Mouse (Mus musculus) c-Kit-negative CD71-positive TER-119-positive erythroid progenitor cells, embryonic 14.5 days (primary cell): Measurements from ENCODE around the gene Selenoo.

Experiments used
- DNase-seq: peaks from one replicate; pipeline ENCODE4 v3.0.0-alpha.2; 2013; ENCODE audit warnings: low read depth, low spot score

Gene Selenoo

GRCm38 (mm10) chr15:89075478-89076147 lies 13.3 kb upstream of the Selenoo start:
- peak; percentile 64 for DNase-seq

- no peak for DNase-seq
These were observed 12.6 kb upstream of the Selenoo start for GRCm38 (mm10) chr15:89076156-89076731.

DNA sequence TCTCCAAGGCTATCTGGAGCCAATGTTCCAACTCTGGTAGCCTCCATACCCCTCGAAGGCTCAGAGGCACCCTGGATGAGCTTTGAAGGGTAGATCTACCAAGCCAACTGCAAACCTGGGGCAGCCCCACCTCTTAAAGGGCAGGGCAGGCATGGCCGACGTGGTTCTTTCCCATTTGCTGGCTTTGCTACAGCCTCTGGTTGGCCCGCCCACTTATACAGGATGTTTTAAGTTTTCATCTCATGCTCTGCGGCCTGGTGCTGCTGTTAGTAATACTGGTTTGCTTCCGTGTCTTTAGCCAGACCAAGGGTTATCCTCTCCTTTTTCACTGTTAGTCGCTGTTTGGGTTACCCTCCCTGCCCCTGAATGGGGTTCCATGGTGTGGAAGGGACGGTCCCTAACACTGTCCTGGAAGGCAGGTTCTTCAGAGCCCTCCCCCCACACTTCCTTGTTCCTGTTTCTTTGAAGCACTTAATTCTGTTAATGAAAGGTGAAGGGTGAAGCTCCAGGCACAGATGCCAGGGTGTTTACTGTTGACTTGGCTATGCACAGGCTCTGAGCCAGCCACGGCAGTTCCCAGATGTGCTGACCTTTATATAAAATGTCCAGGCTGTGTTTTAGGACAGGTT lies 10.6 kb upstream of the Selenoo start:
- no peak for DNase-seq

- DNase-seq = no peak
These were observed 5.0 kb upstream of the Selenoo start for GRCm38 (mm10) chr15:89083906-89084305.

DNA sequence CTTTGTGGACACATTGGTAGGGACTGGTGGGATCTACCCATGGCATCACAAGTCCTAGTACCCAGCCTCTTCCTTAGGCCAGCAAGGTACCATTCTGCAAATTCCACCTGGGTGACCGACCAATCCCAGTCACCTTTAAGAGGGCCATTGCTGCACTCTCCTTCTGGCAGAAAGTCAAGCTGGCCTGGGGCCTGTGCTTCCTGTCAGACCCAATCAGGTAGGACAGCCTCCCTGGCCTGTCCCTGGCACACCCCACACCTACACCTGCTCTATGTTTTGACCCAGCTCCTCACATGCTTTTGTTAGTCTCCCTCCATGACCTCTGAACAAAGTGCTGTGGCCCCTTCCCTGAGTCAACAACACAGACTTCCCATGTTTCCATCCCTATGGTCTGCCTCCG lies 4.1 kb upstream of the Selenoo start:
- DNase-seq = no peak

DNA sequence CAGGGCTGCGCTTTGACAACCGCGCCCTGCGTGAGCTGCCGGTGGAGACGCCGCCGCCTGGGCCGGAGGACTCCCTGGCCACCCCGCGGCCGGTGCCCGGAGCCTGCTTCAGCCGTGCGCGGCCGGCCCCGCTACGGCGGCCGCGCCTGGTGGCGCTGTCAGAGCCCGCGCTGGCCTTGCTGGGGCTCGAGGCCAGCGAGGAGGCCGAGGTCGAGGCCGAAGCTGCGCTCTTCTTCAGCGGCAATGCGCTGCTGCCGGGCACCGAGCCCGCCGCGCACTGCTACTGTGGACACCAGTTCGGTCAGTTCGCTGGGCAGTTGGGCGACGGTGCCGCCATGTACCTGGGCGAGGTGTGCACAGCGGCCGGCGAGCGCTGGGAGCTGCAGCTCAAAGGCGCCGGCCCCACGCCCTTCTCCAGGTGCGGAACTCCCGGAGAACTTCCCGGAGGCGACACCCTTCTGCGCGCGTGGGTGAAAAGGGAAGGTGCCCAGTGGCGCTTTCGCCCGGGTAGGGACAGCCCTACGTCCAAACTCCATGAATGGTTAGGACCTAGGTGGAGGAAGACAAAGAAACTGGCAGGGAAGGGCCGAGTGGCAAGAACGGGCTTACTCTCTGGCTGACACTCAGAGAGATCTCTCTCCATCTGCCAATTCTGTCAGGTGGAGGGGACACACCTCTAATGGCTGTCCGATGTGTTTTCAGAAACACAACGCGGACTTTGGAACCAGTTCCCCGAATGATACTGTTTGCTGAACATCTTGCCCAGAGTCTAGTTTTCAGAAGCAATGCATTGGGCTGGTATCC lies 566 bp downstream of the Selenoo start:
- no peak for DNase-seq

GRCm38 (mm10) chr15:89090662-89091061 lies 1.8 kb downstream of the Selenoo start:
- no peak for DNase-seq

GRCm38 (mm10) chr15:89092181-89092580 lies 3.3 kb downstream of the Selenoo start:
- DNase-seq = no peak

- DNase-seq = no peak
These were observed 8.6 kb downstream of the Selenoo start for GRCm38 (mm10) chr15:89097450-89097849.

DNA sequence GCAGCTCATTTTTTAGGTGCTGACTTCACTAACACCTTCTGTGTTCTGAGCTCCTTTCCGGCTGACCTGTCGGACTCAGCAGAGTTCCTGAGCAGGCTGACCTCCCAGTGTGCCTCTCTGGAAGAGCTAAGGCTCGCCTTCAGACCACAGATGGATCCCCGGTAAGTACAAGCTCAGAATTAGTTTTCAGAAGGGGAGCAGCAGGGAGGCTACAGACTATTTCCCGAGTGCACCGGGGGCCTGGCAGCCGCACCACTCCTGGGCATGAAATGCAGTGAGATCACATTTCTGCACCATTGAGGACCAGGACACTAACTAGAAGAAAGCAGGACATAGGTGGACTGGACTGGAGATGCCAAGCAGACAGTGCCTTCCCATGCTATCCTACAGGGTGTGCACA lies 9.7 kb downstream of the Selenoo start:
- no peak for DNase-seq

DNA sequence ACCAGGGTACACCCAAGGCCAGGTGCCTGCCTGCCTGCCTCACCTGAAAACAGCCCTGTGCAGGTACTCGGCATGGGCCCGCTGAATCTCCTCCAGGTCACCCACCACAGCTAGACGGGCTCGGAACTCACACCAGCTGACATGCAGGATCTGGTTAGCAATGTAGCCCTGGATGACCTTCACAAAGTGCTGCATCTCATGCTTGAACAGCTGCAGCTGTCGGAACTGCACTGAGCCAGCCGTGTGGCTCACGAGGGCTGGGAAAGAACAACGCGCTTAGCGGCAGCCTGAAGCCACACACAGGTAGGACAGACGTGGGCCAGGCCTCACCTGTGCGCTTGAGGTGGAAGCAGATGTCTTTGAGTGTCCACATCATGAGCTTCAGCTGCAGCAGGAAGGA lies 11.9 kb downstream of the Selenoo start:
- DNase-seq = no peak

DNA sequence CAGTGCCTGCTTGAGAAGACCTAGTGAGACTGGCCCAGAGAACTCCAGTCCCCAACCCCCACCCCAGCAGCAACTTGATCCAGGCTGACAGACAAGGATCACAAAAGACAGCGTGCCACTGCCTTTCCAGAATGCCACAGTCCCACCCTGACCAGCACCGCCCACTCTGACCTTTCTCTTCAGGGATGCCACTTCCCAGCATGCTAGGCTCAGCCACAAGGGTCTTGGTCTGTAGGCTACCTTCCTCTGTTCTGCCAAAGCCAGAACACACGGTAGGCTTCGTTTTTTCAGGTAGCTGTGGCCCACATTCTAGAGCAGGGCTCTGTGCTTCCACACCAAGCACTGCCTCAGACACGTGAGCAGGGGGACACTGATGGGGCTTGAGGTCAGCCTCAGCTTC lies 13.8 kb downstream of the Selenoo start:
- no peak for DNase-seq

- no peak for DNase-seq
These were observed 15.0 kb downstream of the Selenoo start for GRCm38 (mm10) chr15:89103921-89104320.

DNA sequence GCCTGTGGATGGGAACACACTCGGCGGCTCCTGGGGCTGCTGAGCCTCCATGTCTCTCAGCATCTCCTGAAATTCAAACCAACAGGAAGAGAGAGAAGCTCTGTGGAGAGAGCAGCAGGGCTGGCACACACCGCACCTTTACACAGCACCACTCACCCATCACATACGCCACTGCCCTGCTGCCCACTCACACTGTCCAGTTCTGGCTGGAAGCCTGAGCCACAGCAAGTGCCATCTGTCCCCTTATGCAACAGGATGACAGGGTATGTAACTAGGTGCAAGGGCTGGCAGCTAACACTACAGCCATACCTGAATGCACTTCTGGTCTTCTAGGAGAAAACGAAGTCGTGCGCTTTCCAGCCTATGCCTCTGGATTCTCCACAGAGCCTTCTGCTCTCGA lies 15.5 kb downstream of the Selenoo start:
- DNase-seq = no peak

- DNase-seq = no peak
These were observed 17.2 kb downstream of the Selenoo start for GRCm38 (mm10) chr15:89106073-89106472.

DNA sequence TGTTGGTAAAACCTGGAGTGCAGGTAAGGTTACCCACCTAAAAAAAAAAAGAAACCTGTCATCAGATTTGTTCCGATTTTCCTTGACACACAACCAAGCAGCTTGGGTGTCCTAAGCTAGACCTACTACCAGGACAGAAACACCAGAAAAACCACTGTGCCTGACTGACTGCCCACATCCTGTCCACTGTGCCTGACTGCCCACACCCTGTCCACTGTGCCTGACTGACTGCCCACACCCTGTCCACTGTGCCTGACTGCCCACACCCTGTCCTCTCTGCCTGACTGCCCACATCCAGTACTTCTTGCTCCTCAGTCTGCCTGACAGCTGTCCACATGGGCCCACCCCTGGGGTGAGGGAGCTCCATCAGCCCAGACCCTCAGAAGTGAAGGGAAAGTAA lies 18.1 kb downstream of the Selenoo start:
- no peak for DNase-seq

DNA sequence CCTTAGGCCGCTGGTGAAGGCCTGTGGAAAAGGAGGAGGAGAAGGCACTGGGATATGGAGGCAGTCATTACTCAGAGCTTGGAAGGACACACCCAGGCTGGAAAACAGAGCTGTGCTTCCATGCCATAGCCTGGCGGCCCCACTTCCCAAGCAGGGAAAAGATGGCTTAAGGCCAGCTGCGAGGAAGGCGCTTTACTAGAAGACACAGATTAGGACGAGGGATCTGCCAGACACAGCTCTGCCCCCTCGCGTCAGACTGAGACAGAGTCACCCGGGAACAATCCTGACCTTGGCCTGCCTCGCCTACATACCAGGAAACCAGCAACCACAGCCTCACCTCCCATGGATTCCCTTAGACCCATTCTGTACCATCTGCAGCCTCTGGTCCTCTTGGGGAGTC lies 21.3 kb downstream of the Selenoo start:
- DNase-seq = no peak

GRCm38 (mm10) chr15:89118007-89118406 lies 29.1 kb downstream of the Selenoo start:
- DNase-seq = no peak

DNA sequence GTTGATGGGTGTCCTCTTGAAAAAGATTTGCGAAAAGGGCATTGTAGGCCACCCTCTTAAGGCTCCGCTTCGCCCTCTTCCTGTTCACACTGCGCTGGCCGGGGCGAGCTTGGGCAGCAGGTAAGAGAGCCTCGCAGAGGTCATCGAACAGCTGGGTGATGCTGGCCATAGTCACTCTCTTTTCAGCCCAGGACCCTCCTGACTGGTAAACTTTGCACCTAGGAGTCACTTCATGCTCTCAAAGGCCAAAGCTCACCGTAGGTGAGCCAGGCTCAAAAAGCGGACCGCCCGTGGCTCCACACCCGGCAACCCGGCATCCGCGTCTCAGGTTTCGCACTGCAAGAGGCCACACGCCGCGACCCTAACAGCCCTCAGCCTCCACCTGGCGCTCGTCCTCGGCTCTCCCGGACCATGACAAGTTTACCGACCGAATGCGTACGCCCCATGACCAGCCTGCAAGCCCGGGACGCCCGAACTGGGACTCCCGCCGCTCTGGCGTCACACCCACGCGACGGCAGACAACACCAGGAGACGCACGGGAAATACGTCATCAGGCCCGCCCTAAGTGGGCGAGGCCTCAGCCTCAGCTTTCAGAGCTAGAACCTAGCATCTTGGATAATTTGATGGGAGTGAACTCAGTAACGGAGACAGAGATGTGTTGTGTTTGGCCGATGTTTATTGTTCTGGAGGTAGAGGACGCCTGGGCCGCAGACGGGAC lies 33.9 kb downstream of the Selenoo start, which contains the start of gene Tubgcp6:
Gene Tubgcp6 (minus strand): TSS at position 464 of the 718 bp plus-strand sequence.
- peak; percentile 92 for DNase-seq

DNA sequence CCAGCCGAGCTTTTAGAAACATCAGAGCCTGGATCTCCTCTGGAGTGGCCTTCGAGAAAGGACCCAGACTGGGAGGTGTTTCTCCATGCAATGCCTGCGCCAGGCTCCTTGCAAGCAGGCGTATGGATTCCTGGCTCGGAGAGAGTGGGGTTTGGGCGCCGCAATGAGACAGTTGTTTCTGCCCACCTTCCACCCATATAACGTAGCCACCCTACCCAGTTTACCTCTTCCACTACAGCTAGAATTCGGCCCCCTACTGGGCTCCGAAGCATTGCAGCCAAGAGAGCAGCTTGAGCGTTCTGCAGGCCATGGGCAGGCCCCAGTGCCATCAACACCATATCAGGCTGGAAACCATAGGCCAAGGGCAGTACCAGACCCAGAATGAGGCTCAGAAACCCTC lies 34.7 kb downstream of the Selenoo start:
- no peak for DNase-seq

DNA sequence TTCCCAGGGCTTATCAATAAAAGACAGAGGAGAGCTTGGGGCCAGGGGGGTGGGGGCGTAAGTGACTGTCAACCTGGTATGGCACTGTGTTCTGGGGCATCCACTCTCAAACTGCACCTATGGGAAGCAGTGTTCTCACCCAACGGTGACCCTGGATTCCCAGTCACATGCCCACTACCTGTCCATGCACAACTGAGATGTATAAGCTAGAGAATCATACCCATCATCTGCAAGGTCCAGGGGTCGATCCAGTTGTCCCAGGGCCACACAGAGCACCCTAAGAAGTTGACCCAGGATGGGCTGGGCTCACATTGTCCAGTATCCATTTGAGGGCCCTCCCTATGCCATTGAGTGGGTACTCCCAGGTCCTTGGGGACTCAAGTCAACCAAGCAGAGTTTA lies 35.4 kb downstream of the Selenoo start:
- DNase-seq = no peak

DNA sequence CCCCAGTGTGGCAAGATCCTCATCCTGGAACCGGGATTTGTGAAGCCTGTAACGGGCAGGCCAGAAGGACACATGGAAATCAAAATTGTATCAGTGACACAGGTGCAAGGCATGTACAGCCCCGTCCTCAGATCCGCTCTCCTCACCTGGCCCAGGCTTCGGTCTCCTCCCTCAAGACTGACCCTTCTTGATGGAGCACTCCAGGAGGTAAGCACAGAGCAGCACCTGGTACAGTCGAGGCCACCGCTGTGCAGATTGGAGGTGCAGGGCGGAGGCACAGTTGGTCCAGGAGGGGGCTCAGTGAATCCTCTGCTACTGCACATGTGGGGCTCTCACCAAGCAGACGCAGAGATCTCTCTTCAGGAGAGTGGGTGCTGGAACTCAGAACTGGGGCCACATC lies 36.5 kb downstream of the Selenoo start:
- no peak for DNase-seq
